Mouse (Mus musculus) liver, postnatal 0 days (tissue): ENCODE data around the gene Rnf135.

Source experiments
- CTCF ChIP-seq: sonication (generic); IDR thresholded peaks from 2 replicates; pipeline ENCODE4 v1.5.1; 2016; ENCODE audit warnings: antibody characterized with exemption, low read depth
- EP300 ChIP-seq: IDR thresholded peaks from 2 replicates; pipeline ENCODE4 v1.6.1; 2016; ENCODE audit warnings: antibody characterized with exemption, low read depth, mild to moderate bottlenecking

GRCm38 (mm10) chr11:80154501-80154900, 29.1 kb upstream of the Rnf135 start:
- TF ChIP-seq CTCF (no peak), EP300 (no peak)
